Mouse (Mus musculus) bone marrow macrophage, adult 2 months (primary cell): ENCODE measurements around the gene Deaf1.

Experiments
- CTCF ChIP-seq: IDR thresholded peaks from 2 replicates; pipeline ENCODE4 v1.5.1; 2012; ENCODE audit warnings: low read depth, mild to moderate bottlenecking, low read length, moderate library complexity
- POLR2A ChIP-seq: IDR thresholded peaks from 2 replicates; pipeline ENCODE4 v1.6.1; 2012; ENCODE audit warnings: mild to moderate bottlenecking, low read depth, low read length, borderline replicate concordance

DNA sequence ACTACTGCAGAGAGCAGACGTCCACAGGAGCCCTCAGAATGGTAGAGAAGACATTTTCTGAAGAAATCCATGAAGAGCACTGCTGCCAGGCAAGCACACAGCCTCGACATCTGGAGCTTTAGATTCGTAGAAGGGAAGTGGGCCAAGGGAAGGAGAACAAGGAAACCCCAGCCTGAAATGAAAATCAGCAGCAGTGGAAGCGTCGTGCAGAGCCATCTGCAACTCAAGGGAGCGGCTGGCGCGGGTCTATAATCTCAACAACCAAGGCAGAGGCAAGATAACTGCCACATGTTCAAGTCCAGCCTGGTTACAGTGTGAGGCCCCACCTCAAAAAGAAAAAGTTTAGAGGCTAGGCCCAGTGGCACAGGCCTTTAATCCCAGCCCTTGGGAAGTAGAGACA lies 12.4 kb downstream of the Deaf1 start:
- no peak for TF ChIP-seq POLR2A
- TF ChIP-seq CTCF, result no peak
